Mouse (Mus musculus) lung, postnatal 25 days (tissue): Measurements from ENCODE around the gene 2510009E07Rik.
A peak's percentile ranks its signal among the peaks of the same experiment; 100 is the strongest.

Source experiments
- DNase-seq: peaks from one replicate; pipeline ENCODE4 v3.0.0; 2022; ENCODE audit warnings: low spot score

Gene 2510009E07Rik

DNA sequence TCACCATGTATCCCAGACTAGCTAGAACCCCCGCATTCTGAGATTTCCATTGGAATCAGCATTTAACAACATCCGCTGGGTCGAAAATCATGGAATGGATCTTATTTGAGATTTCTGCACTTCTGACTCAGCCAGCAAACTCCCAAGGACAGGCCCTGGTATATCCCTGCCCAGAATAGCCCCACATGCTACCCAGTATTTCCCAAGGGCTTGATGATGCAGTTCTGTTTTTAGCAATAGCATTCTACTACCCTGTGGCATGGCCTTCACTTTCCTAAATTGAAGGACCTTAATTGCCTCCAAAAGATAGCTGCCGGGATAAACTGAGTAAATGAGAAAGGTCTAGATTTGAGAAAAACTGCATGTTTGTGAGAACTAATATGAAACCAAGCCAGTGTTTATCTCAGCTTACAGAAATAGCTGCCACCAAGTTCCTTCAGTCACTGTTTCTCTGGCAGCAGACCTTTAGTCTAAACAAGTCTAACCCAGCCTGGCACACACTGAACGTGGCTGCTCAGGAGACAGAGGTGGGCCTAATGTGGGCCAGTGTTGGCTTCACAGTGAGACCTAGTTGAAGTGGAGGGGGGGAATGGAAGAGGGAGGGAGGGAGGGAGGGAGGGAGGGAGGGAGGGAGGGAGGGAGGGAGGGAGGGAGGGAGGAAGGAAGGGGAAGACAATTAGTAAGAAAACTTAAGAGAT lies 58.2 kb downstream of the 2510009E07Rik start:
- DNase-seq: no peak

DNA sequence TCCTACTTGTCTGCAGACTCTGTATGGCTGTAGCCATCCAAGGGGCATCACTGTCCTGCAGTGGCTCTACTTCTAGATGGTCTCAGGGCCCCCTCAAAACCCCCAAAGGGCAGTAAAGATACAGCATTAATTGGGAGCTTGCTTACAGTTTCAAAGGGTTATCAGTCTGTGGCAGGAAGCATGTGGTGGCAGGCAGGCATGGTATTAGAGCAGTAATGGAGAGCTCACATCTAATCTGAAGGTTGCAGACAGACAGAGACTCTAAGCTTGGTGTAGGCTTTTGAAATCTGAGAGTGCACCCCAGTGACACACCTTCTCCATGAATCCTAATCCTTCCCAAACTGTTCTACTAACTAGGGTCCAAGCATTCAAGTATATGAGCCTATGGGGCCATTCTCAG lies 60.0 kb downstream of the 2510009E07Rik start:
- DNase-seq: no peak

DNA sequence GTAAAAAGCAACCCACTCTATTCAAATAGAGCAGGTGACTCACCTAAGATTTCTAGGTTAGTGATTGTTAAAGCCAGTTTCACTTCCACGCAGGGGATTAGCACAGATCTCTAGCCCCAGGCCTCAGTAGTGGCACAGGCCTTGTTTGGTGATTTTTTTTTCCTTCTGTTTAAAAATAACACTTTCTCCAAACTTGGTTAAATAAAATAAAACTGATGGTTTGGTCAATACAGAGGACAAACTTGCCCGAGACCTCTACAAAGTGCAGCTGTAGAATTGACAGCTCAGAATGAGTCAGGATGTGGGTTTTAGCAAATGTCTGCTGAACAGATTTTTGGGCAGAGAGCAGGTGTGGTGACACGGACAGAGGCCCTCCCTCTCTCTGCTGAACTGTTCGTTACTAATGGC lies 62.6 kb downstream of the 2510009E07Rik start:
- no peak for DNase-seq

DNA sequence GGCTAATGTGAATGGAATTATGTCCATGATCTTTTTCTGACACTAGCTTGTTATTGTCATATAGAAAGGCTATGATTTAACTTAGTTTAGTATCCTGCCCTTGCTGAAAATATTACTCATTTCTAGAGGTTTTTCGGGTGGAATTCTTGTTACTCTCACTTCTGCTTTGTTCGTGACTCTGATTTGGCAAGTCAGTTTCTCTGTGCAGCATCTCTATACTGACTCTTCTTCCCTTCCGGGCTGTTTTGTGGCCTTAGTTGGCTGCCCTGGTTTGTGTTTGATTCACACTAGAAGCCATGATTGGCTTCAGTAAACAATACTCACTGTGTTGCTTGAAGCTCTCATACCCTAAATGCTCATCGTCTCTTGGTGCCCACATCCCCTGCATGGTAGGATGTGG lies 63.9 kb downstream of the 2510009E07Rik start:
- DNase-seq: no peak

DNA sequence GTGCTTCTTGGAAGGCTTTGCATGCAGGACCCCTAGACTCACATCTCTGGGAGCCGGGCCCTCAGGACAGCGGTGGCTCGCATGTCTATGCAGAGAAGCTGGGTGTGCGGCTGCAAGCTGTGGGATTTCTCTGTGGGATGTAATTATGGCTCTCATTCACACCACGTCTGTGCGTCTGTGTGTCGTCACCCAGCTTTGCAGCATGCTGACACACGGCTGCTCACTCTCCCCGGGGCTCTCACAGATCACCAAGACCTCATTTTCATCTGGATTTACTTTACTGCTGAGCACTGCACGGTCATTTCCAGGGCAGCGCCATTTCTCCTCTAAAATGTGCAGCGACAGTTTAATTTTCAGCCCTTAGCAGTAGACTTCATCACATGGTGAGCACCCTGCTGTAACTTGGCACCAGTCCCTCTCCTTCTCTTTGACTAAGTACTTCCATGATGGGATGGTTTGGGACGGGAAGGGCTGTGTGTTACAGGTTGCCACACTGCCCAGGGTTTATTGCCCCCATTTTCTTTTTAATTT lies 66.3 kb downstream of the 2510009E07Rik start:
- DNase-seq: no peak

DNA sequence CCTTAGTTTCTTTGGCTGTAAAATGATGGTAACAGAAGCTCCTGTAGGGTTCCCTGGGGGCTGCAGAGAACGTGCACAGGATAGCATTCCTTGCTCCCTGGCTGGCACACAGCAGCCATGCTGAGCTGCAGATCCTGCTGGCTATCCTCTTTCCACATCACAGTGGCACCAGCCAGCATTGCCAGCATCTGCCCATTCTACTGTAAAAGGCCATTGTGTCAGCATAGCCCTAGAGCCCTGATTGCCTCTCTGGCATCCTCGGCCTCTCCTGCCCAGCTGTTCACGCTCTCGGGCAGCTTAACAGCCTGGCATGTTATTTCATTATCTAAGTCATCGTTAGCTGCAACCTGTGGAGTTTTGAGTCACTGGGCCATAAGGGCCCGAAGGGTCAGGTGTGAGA lies 67.2 kb downstream of the 2510009E07Rik start:
- DNase-seq: no peak

DNA sequence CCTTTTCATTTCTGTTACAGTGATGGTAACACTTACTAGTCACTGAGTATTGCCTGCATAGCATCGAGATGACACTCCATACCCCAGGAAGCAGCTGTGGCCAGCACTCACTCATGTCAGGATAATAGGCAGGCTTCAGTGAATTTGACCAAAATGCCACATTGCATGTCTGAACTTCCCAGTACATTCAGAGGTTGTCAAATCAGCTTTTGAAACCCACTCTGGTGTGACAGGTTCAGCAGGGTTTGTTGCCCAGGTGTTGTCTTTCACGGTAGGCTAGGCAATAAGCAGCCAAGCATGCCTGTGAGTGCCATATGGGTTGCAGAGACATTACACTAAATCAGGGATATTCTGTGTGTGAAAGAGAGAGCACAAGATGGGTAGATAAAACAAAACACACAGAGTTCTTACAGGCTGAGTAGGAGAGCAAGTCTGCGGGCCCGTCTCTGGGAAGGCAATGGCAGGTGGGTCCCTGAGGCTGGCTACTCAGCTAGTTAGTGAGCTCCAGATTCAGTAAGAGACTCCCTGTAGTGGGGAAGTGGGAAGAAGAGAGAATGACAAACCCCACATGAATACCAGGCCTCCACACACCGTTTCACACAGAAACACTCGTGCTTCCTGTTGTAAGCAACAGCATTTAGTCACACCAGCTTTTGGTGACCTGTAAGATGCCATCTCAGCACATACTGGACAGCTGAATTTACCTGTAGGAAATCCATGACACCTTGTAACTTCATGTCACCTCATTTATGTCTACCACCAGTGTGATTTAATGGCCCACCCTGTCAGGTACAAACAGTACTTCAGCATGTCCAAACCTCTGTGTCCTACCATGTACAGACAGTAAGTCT lies 68.5 kb downstream of the 2510009E07Rik start:
- DNase-seq: no peak

DNA sequence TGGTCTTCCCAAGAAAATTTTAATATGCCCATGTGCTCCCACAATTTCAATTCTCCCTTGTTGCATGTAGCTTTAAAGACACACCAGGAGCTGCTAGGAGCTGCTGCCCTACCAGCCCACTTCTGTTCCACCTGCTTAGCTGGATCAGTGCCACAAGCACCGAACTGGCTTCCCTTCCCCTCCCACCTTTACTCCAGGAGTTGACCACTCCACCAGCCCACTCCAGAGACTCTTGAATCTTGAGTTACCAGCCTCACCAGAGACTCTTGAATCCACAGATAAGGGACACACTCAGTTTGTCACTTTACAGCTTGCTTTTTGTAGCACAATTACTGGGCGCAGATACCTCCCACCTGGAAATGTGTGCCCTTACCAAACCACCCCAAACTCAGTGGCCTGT lies 73.8 kb downstream of the 2510009E07Rik start:
- DNase-seq: no peak

DNA sequence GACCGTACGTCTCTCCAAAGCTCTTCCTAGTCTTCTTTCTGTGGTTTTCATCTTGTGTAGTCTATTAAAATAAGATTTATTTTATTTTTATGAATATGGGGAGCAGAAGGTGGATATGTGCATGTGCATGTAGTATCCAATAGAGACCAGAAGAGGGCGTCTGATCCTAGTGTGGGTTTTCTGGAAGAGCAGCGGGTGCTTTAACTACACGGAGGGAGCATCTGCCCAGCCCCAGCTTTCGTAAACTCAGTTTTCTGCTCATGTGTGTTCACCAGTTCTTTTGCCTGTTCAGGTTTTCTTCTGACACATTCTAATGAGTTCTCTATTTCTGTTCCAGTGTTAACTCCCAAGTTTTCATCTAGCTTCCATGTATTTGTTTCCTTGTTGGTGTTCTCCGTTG lies 78.7 kb downstream of the 2510009E07Rik start:
- DNase-seq: peak; percentile 55

DNA sequence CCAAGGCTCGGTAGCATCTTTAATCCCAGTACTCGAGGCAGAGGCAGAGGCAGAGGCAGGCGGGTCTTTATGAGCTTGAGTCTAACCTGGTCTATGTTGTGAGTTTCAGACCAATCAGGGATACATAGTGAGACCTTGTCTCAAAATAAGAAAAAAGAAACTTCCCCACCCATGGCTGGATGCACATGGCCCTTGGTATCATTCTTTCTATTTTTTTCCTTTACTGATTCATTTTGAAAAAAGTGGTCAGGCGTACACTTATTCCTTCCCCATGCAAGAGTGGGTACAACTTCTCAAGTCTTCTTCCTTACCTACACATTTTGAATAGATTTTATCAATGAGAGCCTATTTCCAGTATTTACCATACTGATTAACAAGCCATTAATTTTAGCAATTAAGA lies 84.0 kb downstream of the 2510009E07Rik start:
- DNase-seq: no peak

DNA sequence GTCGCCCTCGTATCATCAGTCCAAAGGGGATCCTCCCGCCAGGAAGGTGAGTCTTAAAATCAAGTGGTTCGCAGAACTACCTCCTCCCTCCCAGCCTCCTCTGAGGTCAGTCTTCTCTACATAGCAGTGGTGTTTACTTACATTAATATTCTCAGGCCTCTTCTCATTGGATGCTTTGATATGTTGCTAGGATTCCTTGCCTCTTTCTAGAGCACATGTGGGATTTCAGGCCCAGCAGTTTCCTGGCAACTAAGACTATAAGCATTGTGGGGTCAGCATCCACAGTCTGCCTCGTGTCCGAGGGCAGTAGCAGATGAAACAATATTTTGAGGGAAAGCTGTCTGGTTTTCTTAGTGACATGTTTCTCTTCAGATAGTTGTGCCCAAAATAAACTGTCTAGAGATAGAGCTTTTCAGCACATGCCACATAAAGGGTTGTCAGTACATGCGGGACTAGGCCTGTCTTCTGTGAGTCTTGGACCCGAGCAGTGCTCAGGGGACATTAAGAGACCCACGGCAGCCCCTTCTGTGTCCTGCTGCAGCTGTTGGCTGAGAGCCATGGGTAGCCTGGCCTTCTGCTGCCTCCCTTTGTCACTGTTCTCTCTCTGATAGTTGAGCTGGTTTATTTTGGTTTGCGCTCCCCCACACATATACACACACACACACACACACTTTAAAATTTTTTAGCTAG lies 86.1 kb downstream of the 2510009E07Rik start:
- no peak for DNase-seq

DNA sequence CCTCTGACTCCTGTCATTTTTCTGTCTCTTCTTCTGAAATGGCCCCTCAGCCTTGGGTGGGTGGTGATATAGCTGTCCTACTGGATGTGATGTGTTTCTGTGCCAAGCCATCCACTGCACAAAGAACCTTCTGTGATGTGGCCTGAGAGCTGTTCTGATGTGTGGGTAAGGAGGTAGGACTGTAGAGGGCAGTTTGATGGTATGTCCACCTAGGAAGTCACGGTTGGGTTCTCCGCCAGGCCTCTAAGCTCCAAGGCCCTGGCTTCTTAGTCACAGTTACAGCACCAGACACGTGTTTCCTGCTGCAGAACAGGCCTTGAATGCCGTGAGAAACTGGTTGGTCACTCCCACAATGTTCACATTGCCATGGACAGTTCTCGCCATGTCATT lies 86.8 kb downstream of the 2510009E07Rik start:
- DNase-seq: no peak

DNA sequence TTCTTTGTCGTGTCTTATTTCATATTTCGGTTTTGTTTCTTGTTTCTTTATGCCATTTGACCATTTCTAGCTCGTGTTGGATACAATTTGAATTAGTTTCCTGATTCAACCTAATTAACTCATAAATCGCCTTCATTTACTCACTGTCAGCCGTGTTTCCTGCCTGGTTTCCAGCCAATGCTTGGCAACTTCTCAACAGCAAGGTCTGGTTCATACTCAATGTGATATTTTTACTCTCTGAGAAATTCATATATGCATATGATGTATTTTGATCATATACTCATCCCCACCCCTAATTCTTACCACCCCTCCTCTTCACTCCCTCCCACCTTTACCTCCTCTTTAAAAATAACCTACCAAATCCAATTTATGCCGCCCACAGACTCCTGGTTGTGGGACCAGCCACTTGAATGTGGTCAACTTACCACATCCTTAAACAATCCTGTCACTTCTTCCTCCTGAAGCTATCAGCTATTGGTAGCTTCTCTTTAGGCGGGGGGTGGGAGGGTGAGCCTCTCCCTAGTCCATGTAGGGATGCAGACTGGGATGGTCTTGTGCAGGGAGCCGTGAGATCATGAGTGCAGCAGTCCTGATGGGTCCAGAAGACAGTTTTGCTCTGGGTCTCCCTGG lies 87.3 kb downstream of the 2510009E07Rik start:
- DNase-seq: no peak

DNA sequence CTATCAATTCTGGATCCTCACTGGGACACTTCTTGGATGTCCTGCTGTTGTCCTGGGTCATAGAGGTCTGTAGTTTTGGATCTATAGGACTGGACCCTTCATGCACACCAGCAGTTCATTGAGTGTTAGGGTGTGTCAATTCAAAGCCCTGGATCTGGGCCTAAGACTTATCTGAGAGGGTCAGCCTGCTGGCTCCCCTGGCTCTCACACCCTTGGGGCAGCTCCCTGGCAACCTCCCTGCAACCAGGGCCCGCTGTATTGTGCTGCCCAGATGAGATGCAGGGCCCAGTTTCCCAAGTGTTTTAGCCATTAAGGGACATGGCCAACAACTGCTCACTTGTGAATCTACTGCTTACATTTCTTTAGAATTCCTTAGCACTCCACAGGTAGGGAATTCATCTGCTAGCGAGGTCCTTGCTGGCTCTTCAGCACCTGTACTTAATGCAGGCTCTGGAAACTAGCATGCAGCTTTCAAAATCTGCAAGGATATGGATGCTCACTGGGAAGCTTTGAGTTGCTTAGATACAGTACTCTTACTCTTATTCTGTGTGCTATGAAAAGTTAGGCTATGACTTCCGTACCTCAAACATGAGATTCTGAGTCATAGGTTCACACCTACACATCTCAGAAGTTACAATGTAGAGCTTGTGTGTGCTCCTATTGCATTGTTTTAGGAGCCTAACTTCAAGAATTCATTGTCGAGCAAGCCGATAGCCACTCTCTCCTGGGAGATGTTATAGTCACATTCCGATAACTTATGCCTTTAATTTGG lies 88.0 kb downstream of the 2510009E07Rik start:
- no peak for DNase-seq

DNA sequence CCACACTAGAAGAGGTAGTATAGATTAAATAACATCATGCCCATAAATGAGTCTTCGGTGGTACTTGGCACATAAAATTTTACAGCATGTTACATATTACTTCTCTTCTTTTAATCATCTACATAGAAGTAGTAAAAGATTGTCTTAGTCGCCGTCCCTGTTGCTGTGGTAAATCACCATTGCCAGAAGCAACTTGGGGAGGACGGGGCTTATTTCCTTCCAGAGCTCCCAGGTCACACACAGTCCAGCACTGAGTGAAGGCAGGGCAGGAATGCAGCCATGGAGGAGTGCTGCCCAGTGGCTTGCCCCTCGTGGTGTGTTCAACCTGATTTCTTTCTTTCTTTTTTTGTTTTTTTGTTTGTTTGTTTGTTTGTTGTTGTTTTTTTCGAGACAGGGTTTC lies 90.1 kb downstream of the 2510009E07Rik start:
- DNase-seq: no peak
